Mouse (Mus musculus) stomach, postnatal 0 days (tissue): ENCODE results near the gene 4932438H23Rik. TPM values are rescaled to one million over a fixed set of nuclear protein-coding genes. Genes with fewer than 3 reads are reported as not detected.
A peak's percentile ranks its signal among the peaks of the same experiment; 100 is the strongest.

Experiments used
- ATAC-seq: fragments of 200-750 bp; cut with Nextera tagmentation; 2 replicates; pipeline ENCODE4 v1.8.0; 2017; ENCODE audit not compliant: low FRiP score, low TSS enrichment
- DNase-seq: peaks from one replicate; pipeline ENCODE4 v3.0.0-alpha.2; 2016; ENCODE audit warnings: low spot score
- H3K27ac ChIP-seq: fragments of 300-500 bp; sonication (generic); replicated peaks from 2 replicates; pipeline ENCODE4 v1.5.1; 2014; ENCODE audit warnings: mild to moderate bottlenecking, control low read depth
- H3K27me3 ChIP-seq: fragments of 300-500 bp; sonication (generic); 2 replicates; pipeline ENCODE4 v1.6.1; 2014; ENCODE audit warnings: low read length; ENCODE audit not compliant: control insufficient read depth, insufficient read depth
- H3K36me3 ChIP-seq: fragments of 300-500 bp; sonication (generic); 2 replicates; pipeline ENCODE4 v1.6.1; 2014; ENCODE audit warnings: low read length, mixed read lengths; ENCODE audit not compliant: control insufficient read depth, insufficient read depth
- H3K4me1 ChIP-seq: fragments of 300-500 bp; sonication (generic); replicated peaks from 2 replicates; pipeline ENCODE4 v1.6.1; 2014; ENCODE audit warnings: antibody characterized with exemption; ENCODE audit not compliant: control insufficient read depth, insufficient read depth
- H3K4me2 ChIP-seq: fragments of 300-500 bp; sonication (generic); replicated peaks from 2 replicates; pipeline ENCODE4 v1.6.1; 2014; ENCODE audit warnings: low read depth, mild to moderate bottlenecking, control low read depth, moderate library complexity
- H3K4me3 ChIP-seq: fragments of 300-500 bp; sonication (generic); 2 replicates; pipeline ENCODE4 v1.5.1; 2014; ENCODE audit warnings: low read depth, low read length, control low read depth
- H3K9ac ChIP-seq: fragments of 300-500 bp; sonication (generic); 2 replicates; pipeline ENCODE4 v1.6.1; 2014; ENCODE audit warnings: mild to moderate bottlenecking, low read length, control low read depth, mixed read lengths
- H3K9me3 ChIP-seq: fragments of 300-500 bp; sonication (generic); 2 replicates; pipeline ENCODE4 v1.6.1; 2016; ENCODE audit warnings: low read length; ENCODE audit not compliant: control insufficient read depth
- CTCF ChIP-seq: IDR thresholded peaks from 2 replicates; pipeline ENCODE4 v1.5.1; 2016; ENCODE audit warnings: antibody characterized with exemption, low read depth, mild to moderate bottlenecking, moderate library complexity
- EP300 ChIP-seq: optimal IDR thresholded peaks from 2 replicates; pipeline ENCODE3; 2016; ENCODE audit warnings: antibody characterized with exemption
- WGBS: fragments of 180-500 bp; shearing (Covaris S2); extraction: QIAGEN DNeasy Blood & Tissue Kit; methylation state at CpG from one replicate; pipeline ENCODE4 v1.1.7; 2014; 5-methylcytosine and 5-hydroxymethylcytosine counted together
- polyA plus RNA-seq: library from polyadenylated mRNA; unstranded; fragments of >200 nt; fragmentation: Nextera tagmentation; extraction: Ambion mirVana; gene quantifications from 2 replicates; pipeline ENCODE4 v1.2.1, GENCODE M21; 2015

The 4932438H23Rik gene
- polyA plus RNA-seq, 1 experiment from 2014 or later = 0.04 TPM

- no peak overlapping the region for H3K27ac ChIP-seq
- no peaks in the 10 kb centered on the region for H3K27me3 ChIP-seq
- WGBS = 75% methylated on average over 4 of the region's 4 CpGs
Observed at GRCm38 (mm10) chr16:91057261-91057660, 37.7 kb downstream of the 4932438H23Rik start.

GRCm38 (mm10) chr16:91056043-91056821 lies 38.7 kb downstream of the 4932438H23Rik start:
- Histone ChIP-seq H3K9me3 (no peaks in the 10 kb centered on the region), H3K9ac (no peak overlapping the region), H3K4me2 (0 out of 2 replicates have a peak overlapping the region, but pooled peaks have one; percentile 8), H3K27ac (peak overlapping the region; percentile 69), H3K4me1 (no peaks in the 10 kb centered on the region), H3K4me3 (no peak overlapping the region), H3K36me3 (no peaks in the 10 kb centered on the region), H3K27me3 (no peaks in the 10 kb centered on the region)
- 37% methylated on average over 16 of the region's 16 CpGs for WGBS
- DNase-seq (peak; percentile 76), ATAC-seq (peak; percentile 99)
- TF ChIP-seq EP300 (no peak), CTCF (no peak)

More at GRCm38 (mm10) chr16:91057261-91057660, 37.7 kb downstream of the 4932438H23Rik start:
- TF ChIP-seq EP300 = no peak
- TF ChIP-seq CTCF = no peak
- H3K9ac ChIP-seq = no peak overlapping the region
- no peaks in the 10 kb centered on the region for H3K36me3 ChIP-seq
- H3K9me3 ChIP-seq = no peaks in the 10 kb centered on the region
- no peaks in the 10 kb centered on the region for H3K4me1 ChIP-seq
- no peak overlapping the region for H3K4me3 ChIP-seq
- ATAC-seq (no peak), DNase-seq (no peak)
- no peak overlapping the region for H3K4me2 ChIP-seq

GRCm38 (mm10) chr16:91055150-91055549 lies 39.8 kb downstream of the 4932438H23Rik start:
- H3K36me3 ChIP-seq = no peaks in the 10 kb centered on the region
- no peak for DNase-seq
- H3K4me2 ChIP-seq = no peak overlapping the region
- H3K9me3 ChIP-seq = no peaks in the 10 kb centered on the region
- H3K4me3 ChIP-seq = no peak overlapping the region
- 66% methylated on average over 5 of the region's 5 CpGs for WGBS
- no peak for ATAC-seq
- H3K9ac ChIP-seq = no peak overlapping the region
- H3K27ac ChIP-seq = no peak overlapping the region
- H3K4me1 ChIP-seq = no peaks in the 10 kb centered on the region
- no peak for TF ChIP-seq EP300
- no peak for TF ChIP-seq CTCF
- no peaks in the 10 kb centered on the region for H3K27me3 ChIP-seq

- Histone ChIP-seq H3K27ac (no peak overlapping the region), H3K9me3 (no peaks in the 10 kb centered on the region), H3K4me3 (no peak overlapping the region), H3K4me1 (no peaks in the 10 kb centered on the region), H3K4me2 (no peak overlapping the region), H3K9ac (no peak overlapping the region), H3K27me3 (no peaks in the 10 kb centered on the region), H3K36me3 (no peaks in the 10 kb centered on the region)
- WGBS = 52% methylated on average over 8 of the region's 8 CpGs
- DNase-seq (no peak), ATAC-seq (no peak)
- TF ChIP-seq CTCF (no peak), EP300 (no peak)
Observed at GRCm38 (mm10) chr16:91053599-91053998, 41.3 kb downstream of the 4932438H23Rik start.

GRCm38 (mm10) chr16:91045511-91045910 lies 49.4 kb downstream of the 4932438H23Rik start:
- H3K4me3 ChIP-seq = no peak overlapping the region
- DNase-seq = peak; percentile 68
- no peak for TF ChIP-seq EP300
- TF ChIP-seq CTCF = peak; percentile 70

More at GRCm38 (mm10) chr16:91045511-91045910, 49.4 kb downstream of the 4932438H23Rik start:
- ATAC-seq = no peak
- no peaks in the 10 kb centered on the region for H3K9me3 ChIP-seq
- H3K4me2 ChIP-seq = no peak overlapping the region
- no peaks in the 10 kb centered on the region for H3K27me3 ChIP-seq
- H3K36me3 ChIP-seq = no peaks in the 10 kb centered on the region
- 58% methylated on average over 8 of the region's 8 CpGs for WGBS
- H3K4me1 ChIP-seq = no peaks in the 10 kb centered on the region
- no peak overlapping the region for H3K9ac ChIP-seq
- no peak overlapping the region for H3K27ac ChIP-seq
